Comparison of ENCODE assay signal across 9 mouse cellular contexts in genomic region chr5:124410808-124411207, GRCm38 (mm10). TPM values are rescaled to one million over a fixed set of nuclear protein-coding genes. Genes with fewer than 3 reads are reported as not detected.
A peak's percentile ranks its signal among the peaks of the same experiment; 100 is the strongest.
DNase-seq lines count a peak whose midpoint lies in the region; ATAC-seq and TF ChIP-seq lines count a peak whose summit lies in the region.
"Had no signal": no experiment of that assay in that cellular context is flagged by ENCODE, and none has a peak within 500 bp of the region (broad histone marks: within the 10 kb centered on the region; RNA-seq: fewer than 3 reads in every experiment).

No protein-coding gene starts in this region.

- peaks cover 33% of the 10 kb centered on the region for H3K36me3 ChIP-seq in midbrain, postnatal 0 days (ENCODE audit: insufficient read depth, low read length)
- peaks cover 18% of the 10 kb centered on the region for H3K36me3 ChIP-seq in midbrain, embryonic 16.5 days (ENCODE audit: control insufficient read depth, insufficient read depth, low read length)
- peaks cover 20% of the 10 kb centered on the region for H3K36me3 ChIP-seq in splenic B cell, adult 2 months (ENCODE audit: control insufficient read depth, insufficient read depth, low read length, poor library complexity, severe bottlenecking)

- POLR2A ChIA-PET in Patski (lab: Charles Lee): no interaction called here

- H3K4me3 ChIP-seq in midbrain, postnatal 0 days (ENCODE audit: low read depth, low read length): no peak overlapping the region
- no peak overlapping the region for H3K4me3 ChIP-seq in midbrain, embryonic 16.5 days (ENCODE audit: low read depth, low read length)
- H3K4me3 ChIP-seq: forebrain, embryonic 15.5 days; hindbrain, embryonic 15.5 days had no signal

- 84% methylated on average over 3 of the region's 3 CpGs for WGBS in midbrain, postnatal 0 days
- WGBS in midbrain, embryonic 16.5 days: 81% methylated on average over 3 of the region's 3 CpGs

- no peak overlapping the region for H3K9ac ChIP-seq in midbrain, postnatal 0 days (replicated peaks; ENCODE audit: low read length, poor library complexity, severe bottlenecking)
- no peak overlapping the region for H3K9ac ChIP-seq in midbrain, embryonic 16.5 days (ENCODE audit: low read depth, low read length)
- H3K9ac ChIP-seq: forebrain, embryonic 15.5 days; hindbrain, embryonic 15.5 days had no signal

- DNase-seq in kidney, postnatal 10 days: peak; percentile 14
- no peak for DNase-seq in kidney, adult 18-20 months
- DNase-seq in midbrain, postnatal 0 days (ENCODE audit: low spot score): no peak
- no peak for DNase-seq in Patski (ENCODE audit: low read depth, low spot score)
- DNase-seq in splenic B cell, adult 2 months (ENCODE audit: low read depth, low spot score): peak; percentile 49
- no peak for DNase-seq in left cerebral cortex, adult 11 months (ENCODE audit: low spot score)

- no peaks in the 10 kb centered on the region for H3K4me1 ChIP-seq in midbrain, postnatal 0 days (ENCODE audit: insufficient read depth, low read length)
- no peaks in the 10 kb centered on the region for H3K4me1 ChIP-seq in midbrain, embryonic 16.5 days (ENCODE audit: control insufficient read depth, insufficient read depth, low read length)
- H3K4me1 ChIP-seq: forebrain, embryonic 15.5 days; hindbrain, embryonic 15.5 days had no signal

- ATAC-seq in midbrain, postnatal 0 days (ENCODE audit: low FRiP score): no peak
- ATAC-seq in midbrain, embryonic 16.5 days: no peak
- no peak for ATAC-seq in Patski
- ATAC-seq: forebrain, embryonic 15.5 days had no signal

- no peak overlapping the region for H3K4me2 ChIP-seq in midbrain, postnatal 0 days (ENCODE audit: low read depth, low read length, poor library complexity, severe bottlenecking)
- no peak overlapping the region for H3K4me2 ChIP-seq in midbrain, embryonic 16.5 days (ENCODE audit: low read length)
- H3K4me2 ChIP-seq: forebrain, embryonic 15.5 days; hindbrain, embryonic 15.5 days had no signal

- peak; percentile 28 for TF ChIP-seq CTCF in midbrain, postnatal 0 days (IDR thresholded peaks at IDR 0.05)
- TF ChIP-seq CTCF in Patski (IDR thresholded peaks at IDR 0.05): peak; percentile 55

- H3K27me3 ChIP-seq in midbrain, postnatal 0 days (ENCODE audit: insufficient read depth, low read length): no peaks in the 10 kb centered on the region
- H3K27me3 ChIP-seq in midbrain, embryonic 16.5 days (ENCODE audit: control insufficient read depth, insufficient read depth, low read depth, low read length): no peaks in the 10 kb centered on the region
- H3K27me3 ChIP-seq in Patski: no peaks in the 10 kb centered on the region
- H3K27me3 ChIP-seq in splenic B cell, adult 2 months (ENCODE audit: control insufficient read depth, insufficient read depth, low read length, poor library complexity, severe bottlenecking): no peaks in the 10 kb centered on the region
- H3K27me3 ChIP-seq: forebrain, embryonic 15.5 days; hindbrain, embryonic 15.5 days had no signal

- in situ Hi-C loops in Patski (cut with MboI; ENCODE audit: low pct_unique_long_range_greater_than_20kb): no loop called here

- H3K27ac ChIP-seq in midbrain, postnatal 0 days (ENCODE audit: low read depth, low read length): no peak overlapping the region
- no peak overlapping the region for H3K27ac ChIP-seq in midbrain, embryonic 16.5 days (ENCODE audit: low read length)
- H3K27ac ChIP-seq: forebrain, embryonic 15.5 days; hindbrain, embryonic 15.5 days had no signal

- CTCF ChIA-PET in Patski (lab: Charles Lee): interaction anchor here (0.9 to 2.0 kb wide), 6 partner anchors 11 to 248 kb away, joined by 3 to 8 read pairs (median 4); no protein-coding TSS in a partner anchor

- no peaks in the 10 kb centered on the region for H3K9me3 ChIP-seq in midbrain, postnatal 0 days (ENCODE audit: low read length)
- no peaks in the 10 kb centered on the region for H3K9me3 ChIP-seq in midbrain, embryonic 16.5 days (replicated peaks; ENCODE audit: control insufficient read depth, low read length, poor library complexity, severe bottlenecking)
- H3K9me3 ChIP-seq: forebrain, embryonic 15.5 days; hindbrain, embryonic 15.5 days had no signal

RNA-seq across cellular contexts. Expression of gene Sbno1, which starts 15.0 kb away (rescaled TPM):
- total RNA-seq in midbrain, postnatal 0 days (2014; rRNA removed): 41.0 and 54.5 TPM in 2 replicates
- 68.9 and 80.4 TPM in 2 replicates for polyA plus RNA-seq in midbrain, postnatal 0 days (2015; fragmentation: Nextera tagmentation; extraction: Ambion mirVana)
- 94.5 and 113 TPM in 2 replicates for polyA plus RNA-seq in midbrain, embryonic 16.5 days (2015; fragmentation: Nextera tagmentation; extraction: Ambion mirVana)
- polyA plus RNA-seq in Patski (2021): 59.0 TPM

RNA-seq across cellular contexts. Expression of gene Kmt5a, which starts 28.9 kb away (rescaled TPM):
- total RNA-seq in midbrain, postnatal 0 days (2014; rRNA removed): 27.4 and 39.0 TPM in 2 replicates
- polyA plus RNA-seq in midbrain, postnatal 0 days (2015; fragmentation: Nextera tagmentation; extraction: Ambion mirVana): 13.3 and 15.3 TPM in 2 replicates
- 12.3 and 15.4 TPM in 2 replicates for polyA plus RNA-seq in midbrain, embryonic 16.5 days (2015; fragmentation: Nextera tagmentation; extraction: Ambion mirVana)
- 174 TPM for polyA plus RNA-seq in Patski (2021)

RNA-seq across cellular contexts. Expression of gene Cdk2ap1, which starts 47.9 kb away (rescaled TPM):
- total RNA-seq in midbrain, postnatal 0 days (2014; rRNA removed): 104 and 164 TPM in 2 replicates
- polyA plus RNA-seq in midbrain, postnatal 0 days (2015; fragmentation: Nextera tagmentation; extraction: Ambion mirVana): 65.0 and 65.2 TPM in 2 replicates
- 40.4 and 53.6 TPM in 2 replicates for polyA plus RNA-seq in midbrain, embryonic 16.5 days (2015; fragmentation: Nextera tagmentation; extraction: Ambion mirVana)
- polyA plus RNA-seq in Patski (2021): 231 TPM

Comparison
In these comparisons a context has a peak if more than half of its experiments do, and no peak if none do; other contexts are left out.
1. DNase-seq: peak in kidney, postnatal 10 days (single experiment) and splenic B cell, adult 2 months (single experiment); none in kidney, adult 18-20 months (single experiment), midbrain, postnatal 0 days (single experiment), Patski (single experiment) and left cerebral cortex, adult 11 months (single experiment).
2. RNA of gene Kmt5a, which starts 28.9 kb away (polyA plus RNA-seq): 174 TPM in Patski (single experiment); 13.3 to 15.3 TPM in midbrain, postnatal 0 days and 12.3 to 15.4 TPM in midbrain, embryonic 16.5 days; every median in the first group is over 10 times any median in the second.